Mouse (Mus musculus) monocyte, adult 5-6 weeks (primary cell): Measurements from ENCODE around the gene Ptprb. TPM values are rescaled to one million over a fixed set of nuclear protein-coding genes. Genes with fewer than 3 reads are reported as not detected.

Experiments used
- ATAC-seq: fragments of 153-309, 156-312 bp; replicated peaks from 2 replicates; pipeline ENCODE4 v1.8.0; 2017; ENCODE audit warnings: mild to moderate bottlenecking; ENCODE audit not compliant: low TSS enrichment, insufficient number of reproducible peaks, severe bottlenecking, poor library complexity, low FRiP score
- total RNA-seq: library from RNA; stranded (forward); fragments of 200-1000, 200-491, 200-594 nt; gene quantifications from 3 replicates; pipeline ENCODE4 v1.2.3, GENCODE M21; 2017

Gene Ptprb
- total RNA-seq, 1 experiment from 2014 or later, result not detected

- ATAC-seq, result no peak
Measured at GRCm38 (mm10) chr10:116354372-116354771, 79.0 kb downstream of the Ptprb start.

GRCm38 (mm10) chr10:116362181-116362580 is 86.9 kb downstream of the Ptprb start:
- no peak for ATAC-seq

- ATAC-seq, result no peak
Measured at GRCm38 (mm10) chr10:116362645-116363044, 87.3 kb downstream of the Ptprb start.

GRCm38 (mm10) chr10:116364759-116365158 is 89.4 kb downstream of the Ptprb start:
- ATAC-seq, result no peak

DNA sequence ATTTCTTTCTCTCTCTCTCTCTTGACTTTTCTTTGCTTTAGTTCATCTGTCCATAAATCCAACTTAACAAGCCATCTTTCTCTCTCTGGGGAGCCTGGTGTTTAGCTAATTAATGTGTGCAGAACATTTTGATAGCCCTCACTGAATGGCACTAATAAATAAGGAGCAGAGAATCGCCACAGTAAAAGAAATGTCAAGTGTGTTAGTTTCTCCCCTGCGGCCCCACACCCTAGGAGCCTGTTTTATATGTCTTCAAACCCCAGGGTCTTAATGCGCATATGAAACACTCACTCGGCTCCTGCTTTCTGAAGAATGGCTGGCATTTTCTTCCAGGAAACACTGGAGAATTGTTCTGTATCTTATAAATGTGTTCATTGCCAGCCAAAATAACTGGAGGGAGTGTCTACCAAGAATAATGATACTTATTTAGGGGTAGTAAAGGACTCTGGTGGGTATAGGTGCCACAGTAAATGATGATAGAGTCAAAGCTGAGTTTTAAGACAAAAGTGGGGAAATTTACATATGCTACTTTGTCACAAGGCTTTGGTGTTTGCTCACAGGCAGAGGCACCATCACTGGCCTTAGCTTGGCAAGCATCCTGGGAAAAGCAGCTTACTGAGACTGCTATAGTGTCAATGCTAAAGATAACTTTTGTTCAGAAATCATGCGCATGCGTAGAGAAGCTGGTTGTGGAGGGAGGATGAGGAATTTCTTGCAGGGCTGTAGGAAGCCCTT is 95.8 kb downstream of the Ptprb start:
- no peak for ATAC-seq

GRCm38 (mm10) chr10:116374111-116374510 is 98.8 kb downstream of the Ptprb start:
- no peak for ATAC-seq

- ATAC-seq, result no peak
Measured at GRCm38 (mm10) chr10:116376853-116377252, 101.5 kb downstream of the Ptprb start.

- ATAC-seq, result no peak
Measured at GRCm38 (mm10) chr10:116382826-116383685, 107.7 kb downstream of the Ptprb start.

DNA sequence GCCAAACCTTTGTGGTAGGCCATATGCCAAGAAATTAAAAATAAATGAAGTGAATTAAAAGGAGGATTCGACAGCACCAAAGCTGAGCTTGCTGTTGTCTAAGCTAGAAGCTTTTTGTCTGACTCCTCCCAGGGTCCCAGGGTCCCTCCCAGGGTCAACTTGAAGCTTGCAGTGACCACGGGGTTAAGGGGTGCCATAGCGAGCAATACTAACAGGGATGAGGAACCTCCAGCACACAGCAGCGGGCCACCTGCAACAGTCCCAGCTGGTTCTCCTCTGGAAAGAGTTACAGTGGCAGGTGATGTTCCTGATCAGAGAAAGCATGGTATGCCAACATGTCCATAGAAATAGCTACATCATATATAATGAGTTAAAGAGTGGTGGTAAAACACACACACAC is 109.1 kb downstream of the Ptprb start:
- no peak for ATAC-seq

DNA sequence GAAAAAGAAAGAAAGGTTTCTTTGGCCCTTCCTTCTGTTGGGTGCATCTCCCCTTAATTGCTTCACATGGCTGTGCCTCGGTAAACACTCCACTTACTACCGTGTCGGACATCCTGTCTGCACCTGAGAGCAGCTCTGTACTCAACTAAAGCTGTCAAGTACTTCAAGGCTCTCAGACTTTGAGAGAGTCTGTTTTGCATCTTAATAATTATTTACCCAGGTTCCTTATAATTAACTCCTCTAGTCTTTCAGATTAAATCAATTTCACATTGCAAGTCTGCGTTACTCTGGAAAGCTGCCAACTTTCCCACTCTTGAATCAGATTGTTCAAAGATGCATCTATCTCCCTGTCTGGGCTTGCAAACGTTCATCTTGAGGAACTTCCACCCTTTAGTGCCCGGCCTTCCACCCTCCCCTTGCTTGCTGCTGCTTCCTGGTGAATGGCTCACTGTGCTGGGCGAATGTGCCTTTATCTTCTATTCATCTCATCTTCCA is 111.1 kb downstream of the Ptprb start:
- ATAC-seq, result no peak

DNA sequence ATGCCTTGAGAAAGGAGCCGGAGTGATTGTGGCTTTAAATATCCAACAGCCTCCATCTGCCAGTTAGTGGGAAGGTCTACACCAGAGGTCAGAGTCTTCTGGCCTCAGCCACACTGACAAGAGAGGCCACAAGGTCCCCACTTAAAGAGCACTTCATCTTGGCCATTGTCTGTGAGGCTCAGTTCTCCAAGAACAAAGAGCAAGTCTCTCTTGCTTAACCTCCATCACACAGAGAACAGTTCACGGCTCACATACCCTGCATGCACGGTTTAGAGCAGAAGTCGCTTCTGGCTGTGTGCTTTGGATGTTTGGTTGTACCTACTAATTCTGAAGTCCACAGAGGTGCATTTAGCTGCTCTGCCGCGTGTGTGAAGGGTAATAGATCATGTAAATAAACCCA is 113.5 kb downstream of the Ptprb start:
- ATAC-seq, result no peak

DNA sequence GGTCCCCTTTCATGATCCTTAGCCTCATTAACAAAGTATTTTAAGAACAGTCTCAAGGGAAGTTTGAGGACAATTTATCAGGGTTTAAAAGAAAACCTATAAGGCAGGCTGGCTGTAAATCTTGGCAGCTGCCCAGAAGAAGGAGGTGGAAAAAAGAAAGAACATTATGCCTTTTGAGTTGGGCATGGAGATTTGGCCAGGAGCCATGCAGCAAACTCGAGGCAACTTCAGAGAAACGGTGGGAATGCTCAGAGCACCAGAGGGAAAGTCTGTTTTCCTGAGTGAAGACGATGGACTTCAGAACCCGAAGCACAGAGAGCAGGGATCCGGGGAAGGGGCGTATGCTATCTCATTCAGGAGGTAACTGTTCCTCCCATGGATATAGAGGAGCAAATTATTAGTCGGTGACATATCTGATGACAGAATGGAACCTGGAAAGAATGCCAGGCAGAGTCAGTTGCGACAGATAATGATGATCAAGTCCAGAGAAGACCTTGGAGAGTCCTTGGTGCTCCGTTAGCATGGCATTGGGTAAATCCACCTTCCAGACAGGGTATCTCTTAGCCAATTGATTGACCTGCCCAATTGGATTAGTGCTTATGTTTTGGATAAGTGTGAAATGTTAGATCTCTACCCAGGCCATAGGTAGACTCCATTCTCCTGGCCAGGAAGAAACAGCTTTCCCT is 118.6 kb downstream of the Ptprb start:
- ATAC-seq, result no peak

GRCm38 (mm10) chr10:116394585-116394984 is 119.3 kb downstream of the Ptprb start:
- no peak for ATAC-seq

DNA sequence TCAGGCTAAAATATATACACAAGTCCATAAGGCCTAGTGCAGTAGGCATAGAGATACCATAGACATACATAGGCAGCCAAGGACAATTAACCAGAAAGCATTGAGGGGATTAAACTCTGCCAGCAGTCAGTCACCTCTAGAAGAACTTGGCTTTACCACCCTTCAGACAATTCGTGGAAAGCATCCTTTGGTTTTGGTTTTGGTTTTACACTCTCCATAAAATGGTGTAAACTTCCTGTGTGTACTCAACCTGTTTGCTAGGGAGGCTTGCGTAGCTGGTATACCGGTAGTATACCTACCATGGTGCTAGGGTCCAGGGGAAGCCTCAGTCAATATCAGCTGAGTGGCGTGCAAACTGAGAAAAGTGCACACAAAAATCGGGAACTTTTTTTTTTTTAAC is 121.0 kb downstream of the Ptprb start:
- ATAC-seq, result no peak

DNA sequence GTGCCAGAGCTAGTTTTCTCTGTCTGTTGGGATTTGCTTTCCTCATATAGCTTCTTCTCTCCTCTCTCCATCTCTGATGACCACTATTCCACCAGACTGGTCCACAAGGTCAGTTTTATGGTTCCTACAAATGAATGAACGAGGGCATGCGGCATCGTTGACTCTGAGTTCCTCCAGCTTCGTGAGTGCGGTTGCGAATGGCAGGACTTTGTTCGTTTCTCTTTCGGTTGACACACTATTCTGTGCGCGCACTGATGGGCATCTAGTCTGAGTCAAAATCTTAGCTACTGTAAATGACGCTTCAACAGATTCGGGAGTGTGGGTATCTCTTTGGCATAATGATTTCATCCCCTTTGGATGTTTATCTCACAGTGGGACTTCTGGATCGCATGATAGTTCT is 121.6 kb downstream of the Ptprb start:
- ATAC-seq, result no peak

DNA sequence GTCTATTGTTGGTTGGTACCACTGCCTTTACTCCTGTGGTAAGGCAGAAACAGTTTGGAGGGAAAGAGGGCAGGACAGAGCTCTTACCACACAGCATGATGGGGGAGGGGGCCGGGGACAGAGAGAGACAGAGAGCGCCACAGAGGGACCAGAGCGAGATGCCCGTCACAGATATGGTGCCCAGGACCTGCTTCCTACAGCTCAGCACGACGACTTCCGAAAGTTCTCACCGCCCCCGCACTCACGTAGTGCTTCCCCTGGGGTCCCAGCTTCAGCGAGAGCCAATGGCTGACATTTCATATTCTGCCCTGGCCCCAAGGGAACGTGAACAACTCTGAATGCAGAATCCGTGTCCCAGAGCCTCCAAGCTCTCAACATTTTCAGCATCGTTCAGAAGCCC is 122.2 kb downstream of the Ptprb start:
- ATAC-seq, result no peak

GRCm38 (mm10) chr10:116397973-116398372 is 122.7 kb downstream of the Ptprb start:
- no peak for ATAC-seq

- no peak for ATAC-seq
Measured at GRCm38 (mm10) chr10:116402742-116403425, 127.6 kb downstream of the Ptprb start.

DNA sequence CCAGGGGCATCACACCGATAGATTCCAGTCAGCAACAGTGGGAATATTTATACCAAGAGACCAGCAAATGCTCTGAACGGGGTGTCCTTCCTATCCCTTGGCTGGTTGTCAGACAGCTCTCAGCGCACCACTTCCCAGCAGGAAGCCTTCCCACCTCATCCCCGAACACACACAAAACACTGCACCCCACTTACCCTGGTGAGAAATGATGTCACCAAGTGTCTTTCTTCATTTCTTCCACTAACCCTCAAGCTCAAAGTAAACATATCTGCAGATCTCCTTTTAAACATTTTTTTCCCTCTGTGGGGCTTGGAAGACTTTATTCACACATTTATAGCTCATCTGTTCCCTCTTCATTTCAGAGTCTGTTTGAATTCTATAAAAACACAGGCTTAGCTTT is 128.4 kb downstream of the Ptprb start:
- no peak for ATAC-seq
